16 mouse cellular contexts compared by ENCODE assay signal in the genomic region with DNA sequence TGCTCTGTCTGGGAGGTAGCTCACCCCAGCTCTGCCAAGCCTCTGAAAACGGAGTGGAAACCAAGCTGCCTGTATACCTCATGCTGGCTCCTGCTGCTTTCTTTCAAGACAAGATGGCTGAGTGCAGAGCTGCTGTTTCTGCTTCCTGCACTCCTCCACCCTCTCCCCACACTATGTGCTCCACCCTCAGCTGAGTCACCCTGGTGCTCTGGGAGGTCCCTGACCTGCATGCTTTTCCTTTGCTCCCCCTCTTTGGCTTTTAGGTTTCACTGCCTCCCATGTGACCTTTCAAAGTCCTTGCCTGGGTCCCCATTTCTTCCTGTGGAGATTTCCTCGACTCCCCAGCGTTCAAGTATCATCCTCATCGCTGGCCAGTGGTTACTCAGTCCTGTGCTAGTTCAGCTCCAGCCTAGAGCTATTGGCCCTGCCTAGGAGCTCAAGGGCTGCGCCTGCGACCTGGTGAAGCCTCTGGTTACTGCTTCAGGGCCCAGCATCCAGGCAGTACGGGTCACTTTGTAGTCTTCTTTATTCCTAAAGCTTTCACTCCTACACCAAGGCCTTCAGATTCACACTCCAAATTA. TPM values are rescaled to one million over a fixed set of nuclear protein-coding genes. Genes with fewer than 3 reads are reported as not detected.
DNase-seq lines count a peak whose midpoint lies in the region; ATAC-seq and TF ChIP-seq lines count a peak whose summit lies in the region.
"Had no signal": no experiment of that assay in that cellular context is flagged by ENCODE, and none has a peak within 500 bp of the region (broad histone marks: within the 10 kb centered on the region; RNA-seq: fewer than 3 reads in every experiment).

No protein-coding gene starts in this region.

- peak overlapping the region; percentile 30; the same call in 1 of the 2 replicates for H3K4me2 ChIP-seq in liver, embryonic 14.5 days (ENCODE audit: low read depth)
- no peak overlapping the region for H3K4me2 ChIP-seq in forebrain, embryonic 15.5 days (replicated peaks)
- H3K4me2 ChIP-seq: heart, embryonic 13.5 days had no signal

- peak; percentile 84 for ATAC-seq in liver, embryonic 14.5 days (ENCODE audit: insufficient read depth)
- no peak for ATAC-seq in forebrain, embryonic 15.5 days (replicated peaks)

- H3K27ac ChIP-seq in liver, embryonic 14.5 days, result peak overlapping the region; percentile 56
- no peak overlapping the region for H3K27ac ChIP-seq in forebrain, embryonic 15.5 days (replicated peaks)
- H3K27ac ChIP-seq: forebrain, embryonic 10.5 days; gastrocnemius, adult 2 months; heart, embryonic 13.5 days; hindbrain, embryonic 10.5 days had no signal

- WGBS in liver, embryonic 14.5 days (ENCODE audit: insufficient replicate concordance), result 69% methylated on average over 7 of the region's 7 CpGs
- 86% methylated on average over 7 of the region's 7 CpGs for WGBS in forebrain, embryonic 15.5 days

- peak; percentile 26 for DNase-seq in 3134 (ENCODE audit: extremely low read depth, insufficient read length, low spot score)
- peak; percentile 40 for DNase-seq in brain, adult 2 months (ENCODE audit: low read depth, low spot score)
- peak; percentile 35 to 40 (median 39) for DNase-seq in liver, embryonic 14.5 days (ENCODE audit: low read depth in 3 of 3, low spot score in 3 of 3)
- no peak for DNase-seq in testis, postnatal 14 days (ENCODE audit: low spot score)
- DNase-seq in ovary, postnatal 10 days (ENCODE audit: low spot score), result no peak
- DNase-seq: cerebellum, adult 11-12 months; gastrocnemius, adult 2 months; kidney, postnatal 14 days; lung, postnatal 4 days; right cerebral cortex, postnatal 25 days; thymus, postnatal 25 days had no signal

- H3K4me1 ChIP-seq in E14TG2a.4 (replicated peaks; ENCODE audit: low read depth, low read length), result peaks cover 73% of the 10 kb centered on the region
- peaks cover 4 to 19% of the 10 kb centered on the region in 2 experiments; a peak in 3 of 4 replicates for H3K4me1 ChIP-seq in liver, embryonic 14.5 days (replicated peaks; ENCODE audit: control insufficient read depth in 2 of 2, insufficient read depth in 2 of 2, low read length in 1 of 2)
- H3K4me1 ChIP-seq in forebrain, embryonic 15.5 days, result no peaks in the 10 kb centered on the region
- H3K4me1 ChIP-seq: forebrain, embryonic 10.5 days; hindbrain, embryonic 10.5 days had no signal

- TF ChIP-seq EP300 in liver, embryonic 14.5 days (IDR thresholded peaks at IDR 0.05; ENCODE audit: low read depth), result no peak

- peak overlapping the region; percentile 41 for H3K4me3 ChIP-seq in E14TG2a.4 (replicated peaks; ENCODE audit: low read length)
- no peak overlapping the region for H3K4me3 ChIP-seq in liver, embryonic 14.5 days (ENCODE audit: insufficient read depth in 1 of 2, low read depth in 2 of 2, low read length in 2 of 2)
- H3K4me3 ChIP-seq in forebrain, embryonic 15.5 days, result no peak overlapping the region
- H3K4me3 ChIP-seq: forebrain, embryonic 10.5 days; gastrocnemius, adult 2 months; heart, embryonic 13.5 days; hindbrain, embryonic 10.5 days had no signal

- no peaks in the 10 kb centered on the region for H3K9me3 ChIP-seq in E14TG2a.4 (ENCODE audit: low read length)
- H3K9me3 ChIP-seq in liver, embryonic 14.5 days (ENCODE audit: control insufficient read depth, low read length), result no peaks in the 10 kb centered on the region
- H3K9me3 ChIP-seq in forebrain, embryonic 15.5 days, result no peaks in the 10 kb centered on the region
- H3K9me3 ChIP-seq: forebrain, embryonic 10.5 days; heart, embryonic 13.5 days; hindbrain, embryonic 10.5 days had no signal

- H3K9ac ChIP-seq in liver, embryonic 14.5 days (replicated peaks), result no peak overlapping the region; the same call in 1 of the 2 replicates
- H3K9ac ChIP-seq in forebrain, embryonic 15.5 days (replicated peaks), result no peak overlapping the region
- H3K9ac ChIP-seq: heart, embryonic 13.5 days had no signal

- no peak for TF ChIP-seq CTCF in E14TG2a.4 (conservative IDR thresholded peaks at IDR 0.05; ENCODE audit: low read length)
- TF ChIP-seq CTCF in liver, embryonic 14.5 days (IDR thresholded peaks at IDR 0.05; ENCODE audit: low read depth), result no peak

- no peaks in the 10 kb centered on the region for H3K27me3 ChIP-seq in E14TG2a.4 (ENCODE audit: insufficient read depth, low read length)
- H3K27me3 ChIP-seq in liver, embryonic 14.5 days (ENCODE audit: control insufficient read depth, insufficient read depth, low read length), result no peaks in the 10 kb centered on the region
- no peaks in the 10 kb centered on the region for H3K27me3 ChIP-seq in forebrain, embryonic 15.5 days
- H3K27me3 ChIP-seq: heart, embryonic 13.5 days had no signal

- no peaks in the 10 kb centered on the region for H3K36me3 ChIP-seq in E14TG2a.4 (ENCODE audit: insufficient read depth, low read length)
- H3K36me3 ChIP-seq in liver, embryonic 14.5 days (replicated peaks; ENCODE audit: control insufficient read depth, insufficient read depth, low read depth), result no peaks in the 10 kb centered on the region
- no peaks in the 10 kb centered on the region for H3K36me3 ChIP-seq in forebrain, embryonic 15.5 days
- H3K36me3 ChIP-seq: heart, embryonic 13.5 days had no signal

RNA-seq across cellular contexts. Expression of gene Pbx4, which starts 18.7 kb away (rescaled TPM):
- 2.0 and 2.5 TPM in 2 replicates for polyA plus RNA-seq in liver, embryonic 14.5 days (2012; rRNA removed)
- polyA plus RNA-seq in liver, embryonic 14.5 days (2014; fragmentation: Nextera tagmentation; extraction: Ambion mirVana), result 1.7 and 3.7 TPM in 2 replicates
- 54.7 and 55.3 TPM in 2 replicates for polyA plus RNA-seq in forebrain, embryonic 15.5 days (2015; fragmentation: Nextera tagmentation; extraction: Ambion mirVana)

RNA-seq across cellular contexts. Expression of gene Lpar2, which starts 28.8 kb away (rescaled TPM):
- polyA plus RNA-seq in liver, embryonic 14.5 days (2012; rRNA removed), result 0.40 and 0.44 TPM in 2 replicates
- polyA plus RNA-seq in liver, embryonic 14.5 days (2014; fragmentation: Nextera tagmentation; extraction: Ambion mirVana), result 0.04 and 0.06 TPM in 2 replicates
- polyA plus RNA-seq in forebrain, embryonic 15.5 days (2015; fragmentation: Nextera tagmentation; extraction: Ambion mirVana), result 0.65 and 0.89 TPM in 2 replicates

RNA-seq across cellular contexts. Expression of gene Cilp2, which starts 36.5 kb away (rescaled TPM):
- 0.03 and 0.04 TPM in 2 replicates for polyA plus RNA-seq in liver, embryonic 14.5 days (2012; rRNA removed)
- polyA plus RNA-seq in liver, embryonic 14.5 days (2014; fragmentation: Nextera tagmentation; extraction: Ambion mirVana), result 0.03 TPM in 1 of 2 replicates, not detected in the other
- polyA plus RNA-seq in forebrain, embryonic 15.5 days (2015; fragmentation: Nextera tagmentation; extraction: Ambion mirVana), result 3.6 and 4.0 TPM in 2 replicates

RNA-seq across cellular contexts. Expression of gene Gmip, which starts 42.5 kb away (rescaled TPM):
- polyA plus RNA-seq in liver, embryonic 14.5 days (2012; rRNA removed), result 4.8 and 5.8 TPM in 2 replicates
- 1.7 and 3.9 TPM in 2 replicates for polyA plus RNA-seq in liver, embryonic 14.5 days (2014; fragmentation: Nextera tagmentation; extraction: Ambion mirVana)
- polyA plus RNA-seq in forebrain, embryonic 15.5 days (2015; fragmentation: Nextera tagmentation; extraction: Ambion mirVana), result 42.4 and 44.4 TPM in 2 replicates

RNA-seq across cellular contexts. Expression of gene Tssk6, which starts 51.0 kb away (rescaled TPM):
- 0.41 and 0.50 TPM in 2 replicates for polyA plus RNA-seq in liver, embryonic 14.5 days (2012; rRNA removed)
- polyA plus RNA-seq in liver, embryonic 14.5 days (2014; fragmentation: Nextera tagmentation; extraction: Ambion mirVana), result 1.7 and 1.9 TPM in 2 replicates
- 3.4 and 3.8 TPM in 2 replicates for polyA plus RNA-seq in forebrain, embryonic 15.5 days (2015; fragmentation: Nextera tagmentation; extraction: Ambion mirVana)

Comparison
In these comparisons a context has a peak if more than half of its experiments do, and no peak if none do; other contexts are left out.
1. DNase-seq: peak in 3134 (single experiment), brain, adult 2 months (single experiment) and liver, embryonic 14.5 days (3 of 3); none in testis, postnatal 14 days (single experiment) and ovary, postnatal 10 days (single experiment).
2. RNA of gene Pbx4, which starts 18.7 kb away (polyA plus RNA-seq): 54.7 to 55.3 TPM in forebrain, embryonic 15.5 days; 1.7 to 3.7 TPM in liver, embryonic 14.5 days; every median in the first group is over 10 times any median in the second.